Mouse (Mus musculus) retina, adult 2 months (tissue): ENCODE results near the gene Vmn2r103.

Experiments used
- DNase-seq: peaks from one replicate; pipeline ENCODE4 v3.0.0-alpha.2; 2012; ENCODE audit warnings: low read depth, low spot score

Vmn2r103 gene

GRCm38 (mm10) chr17:19773063-19773462, at the start of gene Vmn2r103:
Vmn2r103 (plus strand) TSS chr17:19773363.
- no peak for DNase-seq

DNA sequence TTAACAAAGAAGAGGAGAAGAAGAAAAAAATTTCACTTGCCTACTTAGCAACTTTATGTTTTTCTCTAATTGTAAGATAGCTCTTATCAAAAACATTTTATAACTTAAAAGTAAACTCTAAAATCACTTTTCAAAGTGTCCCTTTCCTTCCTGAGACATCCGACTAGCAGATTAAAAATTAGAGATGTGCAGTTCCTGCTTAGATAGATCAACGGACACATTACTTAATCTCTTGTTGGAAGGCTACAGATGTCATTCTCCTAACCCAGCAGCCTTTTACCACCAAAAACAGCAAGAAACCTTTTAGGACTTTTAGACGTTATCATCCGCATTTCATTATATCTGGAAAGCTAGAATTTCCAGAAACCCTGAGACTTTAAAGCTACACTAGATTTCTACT, 5.8 kb downstream of the Vmn2r103 start:
- no peak for DNase-seq

DNA sequence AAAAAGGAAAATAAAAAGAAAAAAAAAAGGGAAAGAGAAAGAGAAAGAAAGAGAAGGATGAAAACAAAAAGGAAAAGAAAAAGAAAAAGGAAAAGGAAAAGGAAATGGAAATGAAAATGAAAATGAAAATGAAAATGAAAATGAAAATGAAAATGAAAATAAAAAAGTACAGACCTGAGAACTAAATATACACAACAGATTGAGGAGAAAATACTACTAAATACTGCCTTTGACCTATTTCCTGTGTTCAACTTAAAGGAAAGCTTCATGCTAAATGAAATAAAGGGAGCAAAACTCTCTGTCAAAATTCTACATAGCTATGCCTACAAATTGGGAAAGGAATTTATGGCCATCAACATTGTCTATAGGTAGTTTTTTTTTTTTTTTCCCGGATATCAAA, 16.1 kb downstream of the Vmn2r103 start:
- DNase-seq: no peak
